ENCODE assay signal across 14 mouse cellular contexts in the genomic region with DNA sequence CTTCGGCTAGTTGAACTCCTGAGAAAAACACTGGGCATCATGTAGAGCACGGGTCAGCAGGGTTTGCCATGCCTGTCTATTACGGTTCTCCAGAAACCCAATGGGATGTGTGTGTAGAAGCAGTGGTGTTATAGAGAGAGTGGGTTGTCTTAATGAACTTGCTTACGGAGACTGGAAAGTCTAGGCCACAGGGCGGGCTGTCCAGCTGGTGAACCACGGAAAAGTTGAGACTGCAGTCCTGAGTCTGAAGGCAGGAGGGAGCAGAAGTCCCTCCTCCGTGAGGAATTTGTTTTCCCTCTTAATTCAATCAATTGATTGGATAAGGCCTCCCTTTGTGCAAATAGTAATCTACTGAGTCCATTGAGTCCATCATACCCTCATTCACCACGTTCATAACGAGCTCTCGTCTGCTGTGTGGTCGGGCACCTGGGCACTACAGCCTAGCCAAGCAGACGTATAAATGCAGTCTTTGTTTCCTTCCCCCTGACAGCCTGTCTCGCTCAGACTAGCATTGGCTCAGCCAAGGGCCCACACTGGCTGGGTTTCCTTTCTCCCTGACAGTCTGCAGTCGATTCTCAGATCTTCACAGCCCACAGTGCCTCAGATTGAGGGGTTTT.
DNase-seq lines count a peak whose midpoint lies in the region; ATAC-seq lines count a peak whose summit lies in the region.
"Had no signal": no experiment of that assay in that cellular context is flagged by ENCODE, and none has a peak within 500 bp of the region (broad histone marks: within the 10 kb centered on the region; RNA-seq: fewer than 3 reads in every experiment).

No protein-coding gene starts in this region.

- no peak overlapping the region for H3K4me3 ChIP-seq in neural tube, embryonic 11.5 days (ENCODE audit: low read depth, low read length)
- H3K4me3 ChIP-seq in hindbrain, embryonic 10.5 days = no peak overlapping the region
- H3K4me3 ChIP-seq in limb, embryonic 15.5 days = no peak overlapping the region
- H3K4me3 ChIP-seq: left cerebral cortex, adult 2 months had no signal

- 59% methylated on average over 14 of the region's 14 CpGs for WGBS in neural tube, embryonic 11.5 days
- WGBS in hindbrain, embryonic 10.5 days = 65% methylated on average over 14 of the region's 14 CpGs
- 47% methylated on average over 14 of the region's 14 CpGs for WGBS in limb, embryonic 15.5 days

- H3K4me1 ChIP-seq in neural tube, embryonic 11.5 days (ENCODE audit: control insufficient read depth, insufficient read depth, low read length) = no peaks in the 10 kb centered on the region
- H3K4me1 ChIP-seq in hindbrain, embryonic 10.5 days (replicated peaks) = peaks cover 24% of the 10 kb centered on the region
- no peaks in the 10 kb centered on the region for H3K4me1 ChIP-seq in limb, embryonic 15.5 days

- no peak overlapping the region for H3K27ac ChIP-seq in neural tube, embryonic 11.5 days (ENCODE audit: low read depth, low read length)
- H3K27ac ChIP-seq in hindbrain, embryonic 10.5 days = peak overlapping the region; percentile 26; the same call in 1 of the 2 replicates
- H3K27ac ChIP-seq in limb, embryonic 15.5 days = peak overlapping the region; percentile 61
- H3K27ac ChIP-seq: left cerebral cortex, adult 2 months had no signal

- H3K4me2 ChIP-seq in neural tube, embryonic 11.5 days (ENCODE audit: low read depth) = no peak overlapping the region
- H3K4me2 ChIP-seq in limb, embryonic 15.5 days = no peak overlapping the region

- H3K27me3 ChIP-seq in neural tube, embryonic 11.5 days (ENCODE audit: control insufficient read depth, insufficient read depth, low read length) = no peaks in the 10 kb centered on the region
- peaks cover 5% of the 10 kb centered on the region for H3K27me3 ChIP-seq in hindbrain, embryonic 10.5 days (ENCODE audit: insufficient read depth, poor library complexity, severe bottlenecking)
- H3K27me3 ChIP-seq in limb, embryonic 15.5 days = no peaks in the 10 kb centered on the region
- H3K27me3 ChIP-seq: CH12.LX had no signal

- H3K9ac ChIP-seq in neural tube, embryonic 11.5 days (ENCODE audit: low read length) = no peak overlapping the region
- H3K9ac ChIP-seq in limb, embryonic 15.5 days = no peak overlapping the region

- ATAC-seq in neural tube, embryonic 11.5 days (ENCODE audit: insufficient read depth, low FRiP score, low TSS enrichment) = no peak
- ATAC-seq in limb, embryonic 15.5 days (ENCODE audit: insufficient number of reproducible peaks, low FRiP score, low TSS enrichment, low read depth) = peak; percentile 88
- no peak for ATAC-seq in CD4-positive, CD25-positive, alpha-beta regulatory T cell, adult 4 months
- ATAC-seq: inflammation-experienced regulatory T-cells, adult 6 months had no signal

- no peaks in the 10 kb centered on the region for H3K36me3 ChIP-seq in neural tube, embryonic 11.5 days (ENCODE audit: control insufficient read depth, insufficient read depth, low read length)
- no peaks in the 10 kb centered on the region; the same call in 1 of the 2 replicates for H3K36me3 ChIP-seq in hindbrain, embryonic 10.5 days
- H3K36me3 ChIP-seq in limb, embryonic 15.5 days = no peaks in the 10 kb centered on the region

- DNase-seq in neural tube, embryonic 11.5 days (ENCODE audit: low spot score) = peak; percentile 18
- DNase-seq in neural tube, embryonic 10.5 days (ENCODE audit: extremely low spot score, low spot score) = no peak
- no peak for DNase-seq in hindbrain, embryonic 10.5 days (ENCODE audit: low spot score)
- DNase-seq in gastrocnemius, adult 8-10 months (ENCODE audit: low spot score in 2 of 2) = no peak
- DNase-seq in gastrocnemius, postnatal 10 days = no peak
- DNase-seq in layer of hippocampus, adult 9-10 months (ENCODE audit: low spot score) = no peak
- DNase-seq: cerebellum, adult 8-10 months; gastrocnemius, postnatal 14 days; lung, postnatal 4 days had no signal

- no peaks in the 10 kb centered on the region for H3K9me3 ChIP-seq in neural tube, embryonic 11.5 days (ENCODE audit: control insufficient read depth, low read length)
- H3K9me3 ChIP-seq in hindbrain, embryonic 10.5 days = 0 out of 2 replicates have a peak, but pooled peaks cover 3% of the 10 kb centered on the region
- no peaks in the 10 kb centered on the region for H3K9me3 ChIP-seq in limb, embryonic 15.5 days
